Mouse (Mus musculus): ENCODE results near the gene Abi1. TPM values are rescaled to one million over a fixed set of nuclear protein-coding genes. Genes with fewer than 3 reads are reported as not detected.

Abi1 gene
- polyA plus RNA-seq, 1 experiment from 2014 or later = 51.5 TPM

GRCm38 (mm10) chr2:23002637-23003036 is 37.4 kb downstream of the Abi1 start:
- H3K9me3 ChIP-seq (ENCODE audit: low read length) = no peaks in the 10 kb centered on the region
- H3K4me1 ChIP-seq (ENCODE audit: insufficient read depth, low read depth, low read length) = peaks cover 11% of the 10 kb centered on the region; the same call in 1 of the 2 replicates
- ATAC-seq = no peak
- no peak overlapping the region for H3K4me2 ChIP-seq (replicated peaks; ENCODE audit: low read depth, low read length)
- H3K4me3 ChIP-seq (ENCODE audit: low read depth, low read length) = no peak overlapping the region
- 56% methylated on average over 3 of the region's 3 CpGs for WGBS
- no peak for TF ChIP-seq EP300 (IDR thresholded peaks at IDR 0.05)
- TF ChIP-seq CTCF (IDR thresholded peaks at IDR 0.05) = no peak
- no peaks in the 10 kb centered on the region for H3K27me3 ChIP-seq (replicated peaks; ENCODE audit: insufficient read depth, low read length)
- H3K27ac ChIP-seq (ENCODE audit: low read length) = no peak overlapping the region
- H3K36me3 ChIP-seq (ENCODE audit: insufficient read depth, low read length) = no peaks in the 10 kb centered on the region
- no peak overlapping the region for H3K9ac ChIP-seq (replicated peaks; ENCODE audit: low read depth)
- no peak for DNase-seq (ENCODE audit: low spot score)

- 65% methylated on average over 1 of the region's 1 CpGs for WGBS
- ATAC-seq = no peak
- no peaks in the 10 kb centered on the region for H3K36me3 ChIP-seq (ENCODE audit: insufficient read depth, low read length)
These were observed 40.4 kb downstream of the Abi1 start for GRCm38 (mm10) chr2:22999620-23000019.

GRCm38 (mm10) chr2:22998804-22999203 is 41.2 kb downstream of the Abi1 start:
- TF ChIP-seq CTCF (IDR thresholded peaks at IDR 0.05) = no peak
- no peak for TF ChIP-seq EP300 (IDR thresholded peaks at IDR 0.05)
- Histone ChIP-seq H3K36me3 (ENCODE audit: insufficient read depth, low read length) (no peaks in the 10 kb centered on the region), H3K4me1 (ENCODE audit: insufficient read depth, low read depth, low read length) (peaks cover 8% of the 10 kb centered on the region; the same call in 1 of the 2 replicates), H3K4me3 (ENCODE audit: low read depth, low read length) (no peak overlapping the region), H3K27me3 (replicated peaks; ENCODE audit: insufficient read depth, low read length) (no peaks in the 10 kb centered on the region), H3K9me3 (ENCODE audit: low read length) (no peaks in the 10 kb centered on the region), H3K4me2 (replicated peaks; ENCODE audit: low read depth, low read length) (no peak overlapping the region), H3K9ac (replicated peaks; ENCODE audit: low read depth) (no peak overlapping the region), H3K27ac (ENCODE audit: low read length) (no peak overlapping the region)
- DNase-seq (ENCODE audit: low spot score) = no peak
- no peak for ATAC-seq
- 45% methylated on average over 2 of the region's 2 CpGs for WGBS

More at GRCm38 (mm10) chr2:22999620-23000019, 40.4 kb downstream of the Abi1 start:
- no peak overlapping the region for H3K4me2 ChIP-seq (replicated peaks; ENCODE audit: low read depth, low read length)
- H3K27ac ChIP-seq (ENCODE audit: low read length) = no peak overlapping the region
- H3K9me3 ChIP-seq (ENCODE audit: low read length) = no peaks in the 10 kb centered on the region
- DNase-seq (ENCODE audit: low spot score) = no peak
- peaks cover 8% of the 10 kb centered on the region; the same call in 1 of the 2 replicates for H3K4me1 ChIP-seq (ENCODE audit: insufficient read depth, low read depth, low read length)
- no peak for TF ChIP-seq EP300 (IDR thresholded peaks at IDR 0.05)
- no peak for TF ChIP-seq CTCF (IDR thresholded peaks at IDR 0.05)
- H3K27me3 ChIP-seq (replicated peaks; ENCODE audit: insufficient read depth, low read length) = no peaks in the 10 kb centered on the region
- H3K4me3 ChIP-seq (ENCODE audit: low read depth, low read length) = no peak overlapping the region
- no peak overlapping the region for H3K9ac ChIP-seq (replicated peaks; ENCODE audit: low read depth)

GRCm38 (mm10) chr2:22998015-22998414 is 42.0 kb downstream of the Abi1 start:
- Histone ChIP-seq H3K4me1 (ENCODE audit: insufficient read depth, low read depth, low read length) (peaks cover 8% of the 10 kb centered on the region; the same call in 1 of the 2 replicates), H3K27ac (ENCODE audit: low read length) (no peak overlapping the region), H3K4me3 (ENCODE audit: low read depth, low read length) (no peak overlapping the region), H3K27me3 (replicated peaks; ENCODE audit: insufficient read depth, low read length) (no peaks in the 10 kb centered on the region), H3K9ac (replicated peaks; ENCODE audit: low read depth) (no peak overlapping the region), H3K9me3 (ENCODE audit: low read length) (no peaks in the 10 kb centered on the region), H3K36me3 (ENCODE audit: insufficient read depth, low read length) (no peaks in the 10 kb centered on the region), H3K4me2 (replicated peaks; ENCODE audit: low read depth, low read length) (no peak overlapping the region)
- 72% methylated on average over 2 of the region's 2 CpGs for WGBS
- peak; percentile 75 for DNase-seq (ENCODE audit: low spot score)
- TF ChIP-seq EP300 (IDR thresholded peaks at IDR 0.05) (0 out of 2 replicates have a peak, but pooled peaks have one; percentile 41), CTCF (IDR thresholded peaks at IDR 0.05) (no peak)
- ATAC-seq = peak; percentile 83

- Histone ChIP-seq H3K27ac (ENCODE audit: low read length) (no peak overlapping the region), H3K9ac (replicated peaks; ENCODE audit: low read depth) (no peak overlapping the region), H3K4me2 (replicated peaks; ENCODE audit: low read depth, low read length) (no peak overlapping the region), H3K9me3 (ENCODE audit: low read length) (no peaks in the 10 kb centered on the region), H3K4me3 (ENCODE audit: low read depth, low read length) (no peak overlapping the region), H3K27me3 (replicated peaks; ENCODE audit: insufficient read depth, low read length) (no peaks in the 10 kb centered on the region), H3K4me1 (ENCODE audit: insufficient read depth, low read depth, low read length) (peaks cover 8% of the 10 kb centered on the region; the same call in 1 of the 2 replicates), H3K36me3 (ENCODE audit: insufficient read depth, low read length) (no peaks in the 10 kb centered on the region)
- TF ChIP-seq EP300 (IDR thresholded peaks at IDR 0.05) (peak; percentile 66), CTCF (IDR thresholded peaks at IDR 0.05) (no peak)
- ATAC-seq (no peak), DNase-seq (ENCODE audit: low spot score) (peak; percentile 30)
These were observed 44.0 kb downstream of the Abi1 start for GRCm38 (mm10) chr2:22996071-22996470.

- Histone ChIP-seq H3K9me3 (ENCODE audit: low read length) (no peaks in the 10 kb centered on the region), H3K4me2 (replicated peaks; ENCODE audit: low read depth, low read length) (no peak overlapping the region), H3K9ac (replicated peaks; ENCODE audit: low read depth) (no peak overlapping the region), H3K4me3 (ENCODE audit: low read depth, low read length) (no peak overlapping the region), H3K4me1 (ENCODE audit: insufficient read depth, low read depth, low read length) (no peaks in the 10 kb centered on the region), H3K36me3 (ENCODE audit: insufficient read depth, low read length) (no peaks in the 10 kb centered on the region), H3K27me3 (replicated peaks; ENCODE audit: insufficient read depth, low read length) (no peaks in the 10 kb centered on the region), H3K27ac (ENCODE audit: low read length) (no peak overlapping the region)
- TF ChIP-seq CTCF (IDR thresholded peaks at IDR 0.05) (no peak), EP300 (IDR thresholded peaks at IDR 0.05) (no peak)
- 73% methylated on average over 2 of the region's 2 CpGs for WGBS
- ATAC-seq = no peak
- no peak for DNase-seq (ENCODE audit: low spot score)
These were observed 53.9 kb downstream of the Abi1 start for GRCm38 (mm10) chr2:22985973-22986657.
